Mouse (Mus musculus) heart, postnatal 10 days (tissue): ENCODE data around the gene S100a16. TPM values are rescaled to one million over a fixed set of nuclear protein-coding genes. Genes with fewer than 3 reads are reported as not detected.

Experiments
- DNase-seq, 2 experiments: peaks; one replicate each; pipeline ENCODE4 v3.0.0; 2021
- intact Hi-C: fragments of 180-260 bp; cut with DNase I; formaldehyde crosslinking; loops from one replicate; pipeline ENCODE4 v1.15.1; 2025
- total RNA-seq, 2 experiments: library from RNA; stranded (reverse); gene quantifications; 2 replicates each; pipeline ENCODE4 v1.2.3; 2021

Gene S100a16
- total RNA-seq, 2 experiments from 2014 or later, result 108 to 126 TPM

- DNase-seq, result no peak
- intact Hi-C loops, result loop anchor here (5.0 kb wide), 1 partner anchor 40 kb away; no protein-coding TSS in a partner anchor
Measured at GRCm38 (mm10) chr3:90582156-90582555, 45.1 kb downstream of the S100a16 start.

GRCm38 (mm10) chr3:90582556-90582955 lies 45.5 kb downstream of the S100a16 start:
- DNase-seq, result no peak
- intact Hi-C loops, result loop anchor here (5.0 kb wide), 1 partner anchor 40 kb away; no protein-coding TSS in a partner anchor

GRCm38 (mm10) chr3:90583893-90584292 lies 46.8 kb downstream of the S100a16 start:
- intact Hi-C loops, result loop anchor here (5.0 kb wide), 1 partner anchor 42 kb away; no protein-coding TSS in a partner anchor
- peak; percentile 45 to 53 for DNase-seq

- intact Hi-C loops, result loop anchor here (1.0 to 5.0 kb wide), 3 partner anchors 30 to 122 kb away; partner anchors contain the start of gene S100a7a
- DNase-seq, result peak; percentile 78 to 84
Measured at GRCm38 (mm10) chr3:90585595-90585994, 48.5 kb downstream of the S100a16 start.

GRCm38 (mm10) chr3:90586016-90586643 lies 49.1 kb downstream of the S100a16 start:
- intact Hi-C loops, result loop anchor here (5.0 kb wide), 2 partner anchors 66 to 121 kb away; partner anchors contain the start of gene S100a7a
- DNase-seq, result peak in 1 of 2 experiments; percentile 22

- intact Hi-C loops, result loop anchor here (5.0 kb wide), 2 partner anchors 65 to 120 kb away; partner anchors contain the start of gene S100a7a
- DNase-seq, result peak; percentile 74 to 79
Measured at GRCm38 (mm10) chr3:90586906-90587305, 49.9 kb downstream of the S100a16 start.

- DNase-seq, result peak; percentile 40 to 48
- intact Hi-C loops, result loop anchor here (5.0 kb wide), 2 partner anchors 65 to 120 kb away; partner anchors contain the start of gene S100a7a
Measured at GRCm38 (mm10) chr3:90587361-90588101, 50.5 kb downstream of the S100a16 start.

GRCm38 (mm10) chr3:90589390-90589789 lies 52.3 kb downstream of the S100a16 start:
- intact Hi-C loops, result loop anchor here (5.0 kb wide), 2 partner anchors 63 to 118 kb away; partner anchors contain the start of gene S100a7a
- no peak for DNase-seq

GRCm38 (mm10) chr3:90589947-90590346 lies 52.9 kb downstream of the S100a16 start, which contains the start of gene S100a2:
Gene S100a2 (plus strand): TSS chr3:90590247.
- intact Hi-C loops, result loop anchor here (5.0 kb wide), 2 partner anchors 62 to 117 kb away; partner anchors contain the start of gene S100a7a
- DNase-seq, result no peak

Other genes starting within 250 kb of the S100a16 start
- 10 to 100 TPM; 56.6 to 59.5 TPM for gene Gatad2b, start 244.1 kb upstream of the S100a16 start, total RNA-seq
- gene Slc27a3, start 147.3 kb upstream of the S100a16 start, total RNA-seq, result 1 to 10 TPM; 1.9 to 3.3 TPM
- gene Ints3, start 103.6 kb upstream of the S100a16 start, total RNA-seq, result 10 to 100 TPM; 24.4 to 28.3 TPM
- gene Npr1, start 71.4 kb upstream of the S100a16 start, total RNA-seq, result 10 to 100 TPM; 35.4 to 37.8 TPM
- 10 to 100 TPM; 55.3 to 57.5 TPM for gene Ilf2, start 61.1 kb upstream of the S100a16 start, total RNA-seq
- 10 to 100 TPM; 55.9 to 62.7 TPM for gene Snapin, start 46.2 kb upstream of the S100a16 start, total RNA-seq
- 100 to 1,000 TPM; 126 to 128 TPM for gene Chtop, start 27.8 kb upstream of the S100a16 start, total RNA-seq
- 100 to 1,000 TPM; 418 to 437 TPM for gene S100a1, start 22.9 kb upstream of the S100a16 start, total RNA-seq
- 10 to 100 TPM; 40.6 to 42.3 TPM for gene S100a13, start 22.8 kb upstream of the S100a16 start, total RNA-seq
- not detected for gene S100a14, start 10.4 kb upstream of the S100a16 start, total RNA-seq
- gene S100a3, start 23.3 kb downstream of the S100a16 start, total RNA-seq, result not detected
- gene S100a2, start 53.0 kb downstream of the S100a16 start, total RNA-seq, result not detected
- gene Gm42674, start 64.7 kb downstream of the S100a16 start, total RNA-seq, result not detected
- 10 to 100 TPM; 10.3 to 11.7 TPM for gene S100a4, start 66.5 kb downstream of the S100a16 start, total RNA-seq
- gene S100a5, start 71.3 kb downstream of the S100a16 start, total RNA-seq, result not detected
- gene S100a6, start 75.6 kb downstream of the S100a16 start, total RNA-seq, result 10 to 100 TPM; 81.8 to 85.3 TPM
- gene S100a7a, start 116.8 kb downstream of the S100a16 start, total RNA-seq, result under 1 TPM in 1 of 2 experiments, not detected in 1; 0.20 TPM
- gene S100a8, start 131.7 kb downstream of the S100a16 start, total RNA-seq, result 1 to 10 TPM; 3.7 to 4.7 TPM
- gene S100a9, start 158.5 kb downstream of the S100a16 start, total RNA-seq, result 1 to 10 TPM; 5.2 to 6.7 TPM
- gene Pglyrp4, start 189.7 kb downstream of the S100a16 start, total RNA-seq, result not detected
- gene Gm5849, start 240.6 kb downstream of the S100a16 start, total RNA-seq, result not detected